Mouse (Mus musculus) T-helper 1 cell (primary cell): Measurements from ENCODE around the gene Gstcd.

ENCODE experiments used
- in situ Hi-C: fragments of 300-600 bp; cut with MboI, MseI; formaldehyde crosslinking; loops from one replicate; pipeline ENCODE4 v1.15.1; 2025; ENCODE audit warnings: high pct_unique_total_duplicates

Gstcd gene

DNA sequence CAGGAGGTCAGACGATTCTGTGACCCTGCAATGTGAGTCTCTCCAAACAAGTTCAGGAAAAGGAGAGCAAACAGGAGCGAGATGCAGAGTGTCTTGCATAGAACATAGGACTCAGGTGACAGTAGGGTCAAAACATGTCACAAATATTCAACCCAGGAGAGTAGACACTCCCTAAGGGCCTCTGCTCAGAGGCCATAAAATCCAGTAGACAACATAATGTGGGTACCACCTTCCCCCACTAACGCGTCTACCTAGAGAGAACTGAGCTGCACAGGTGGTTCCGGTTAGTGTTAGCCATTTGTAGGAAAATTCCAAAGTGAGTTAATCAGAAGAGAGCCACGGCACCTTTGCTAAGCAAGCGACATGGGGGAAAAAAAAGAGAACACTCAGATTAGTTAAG lies 147.6 kb downstream of the Gstcd start:
- in situ Hi-C loops = no loop called here

DNA sequence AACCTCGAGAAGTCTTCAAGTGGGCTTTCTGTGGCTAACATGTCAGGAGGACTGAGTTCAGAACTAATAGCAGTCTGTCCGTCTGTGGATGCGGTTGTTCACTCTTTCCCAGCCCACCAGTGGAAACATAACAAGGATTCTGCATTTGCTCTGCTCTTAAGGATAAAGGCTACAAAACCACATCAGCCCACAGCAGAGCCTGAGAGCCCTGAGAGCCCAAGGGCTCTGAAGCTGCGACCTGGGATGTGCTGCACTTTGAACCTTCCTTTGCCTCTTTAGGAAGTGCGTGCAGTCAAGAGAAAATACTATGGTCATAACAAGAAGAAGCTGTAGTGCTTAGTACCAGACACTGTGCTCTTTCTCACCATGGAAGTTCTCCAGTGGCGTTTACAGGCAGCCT lies 149.1 kb downstream of the Gstcd start:
- in situ Hi-C loops = no loop called here

DNA sequence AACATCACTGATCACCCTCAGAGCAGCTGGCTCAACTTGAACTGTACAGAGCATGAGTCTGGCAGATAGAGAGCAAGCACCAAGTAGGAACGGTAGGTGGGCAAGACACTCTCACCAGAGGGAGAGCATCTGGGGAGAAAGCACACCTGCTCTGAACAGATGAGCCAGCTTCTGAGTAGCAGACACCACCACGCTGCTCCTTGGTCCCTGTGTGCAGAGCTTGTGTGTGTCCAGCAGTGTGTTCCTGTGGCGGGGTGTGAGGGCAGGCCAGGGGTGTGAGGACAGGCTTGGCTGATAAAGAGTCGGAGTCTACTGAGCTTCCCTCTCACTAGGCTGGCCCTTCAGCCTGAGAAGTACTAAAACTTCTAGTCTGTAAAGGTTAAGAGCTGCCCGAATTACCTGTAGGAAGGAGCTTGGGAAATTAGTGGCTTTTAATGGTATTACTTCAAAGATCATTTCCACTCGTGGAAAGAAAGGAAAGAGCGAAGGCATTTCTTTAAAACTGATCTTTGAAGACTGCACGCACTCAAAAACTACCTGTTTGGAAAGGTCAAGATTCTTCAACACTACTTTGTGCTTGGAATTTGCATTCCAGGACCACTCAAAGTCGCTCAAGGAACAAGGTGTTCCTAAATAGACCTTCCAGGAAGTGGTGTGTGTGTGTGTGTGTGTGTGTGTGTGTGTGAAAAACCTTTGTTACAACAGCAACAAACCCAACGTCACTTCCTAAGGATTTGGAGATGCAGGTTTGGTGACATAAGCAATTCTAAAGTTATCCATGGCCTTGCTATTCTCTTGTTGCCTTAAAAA lies 151.4 kb downstream of the Gstcd start:
- in situ Hi-C loops = no loop called here

DNA sequence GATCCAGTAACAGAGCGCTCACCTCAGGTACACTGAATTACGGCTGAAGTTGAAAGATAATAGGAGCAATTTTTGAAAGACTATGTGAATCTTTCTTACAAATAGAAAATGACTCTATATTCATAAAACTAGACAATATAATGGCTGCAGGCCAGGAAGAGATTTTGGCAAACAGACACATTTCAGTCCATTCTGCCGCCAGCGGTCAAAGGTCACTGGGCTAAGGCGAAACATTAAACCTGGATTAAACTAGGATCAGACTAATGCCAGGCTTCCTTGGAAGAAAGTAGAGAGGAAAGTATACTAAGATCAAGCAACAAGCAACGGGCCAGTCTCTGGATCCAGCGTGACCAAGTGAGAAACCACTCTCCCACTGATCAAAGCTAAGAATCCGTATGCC lies 152.8 kb downstream of the Gstcd start:
- in situ Hi-C loops = no loop called here

DNA sequence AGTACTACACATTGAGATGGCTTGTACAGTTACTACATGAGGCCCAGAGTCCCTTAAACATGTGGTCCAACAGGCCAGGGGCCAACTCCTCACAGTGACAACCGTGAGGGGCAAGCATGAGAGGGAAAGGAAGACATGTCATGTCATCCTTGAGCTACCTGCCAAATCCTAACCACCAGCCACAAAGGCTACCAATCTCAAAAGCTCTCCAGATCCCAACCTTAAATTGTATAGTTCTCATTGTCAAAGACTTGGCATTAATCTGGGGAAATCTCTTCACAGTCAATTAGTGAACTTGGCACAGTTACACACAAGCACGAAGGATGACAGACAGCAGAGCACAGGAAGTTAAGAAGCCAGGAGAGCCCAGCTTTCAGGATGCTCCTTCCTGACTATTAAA lies 157.2 kb downstream of the Gstcd start:
- in situ Hi-C loops = no loop called here
